Mouse (Mus musculus): ENCODE measurements around the gene Nxph4. TPM values are rescaled to one million over a fixed set of nuclear protein-coding genes. Genes with fewer than 3 reads are reported as not detected.
A peak's percentile ranks its signal among the peaks of the same experiment; 100 is the strongest.

Nxph4 gene
- polyA plus RNA-seq, 1 experiment from 2014 or later: 1.2 TPM

DNA sequence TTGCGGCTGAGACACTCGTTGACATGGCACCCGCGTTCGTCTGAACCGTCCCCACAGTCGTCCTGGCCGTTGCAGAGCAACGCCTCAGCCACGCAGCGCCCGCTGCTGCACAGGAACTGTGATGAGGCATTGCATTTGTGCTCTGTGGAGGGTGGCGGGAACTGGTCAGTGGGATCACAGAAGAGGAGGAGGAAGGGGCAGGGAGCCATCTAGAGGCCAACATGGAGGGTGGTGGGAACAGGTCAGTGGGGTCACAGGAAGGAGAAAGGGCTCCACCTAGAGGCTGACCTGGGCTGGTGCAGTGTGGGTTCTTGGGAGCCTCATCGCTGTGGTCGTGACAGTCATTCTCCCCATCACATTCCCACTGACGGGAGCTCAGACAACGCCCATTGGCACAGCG lies 21.3 kb upstream of the Nxph4 start:
- Histone ChIP-seq H3K4me2 (ENCODE audit: low read depth, severe bottlenecking) (no peak overlapping the region), H3K27me3 (ENCODE audit: control insufficient read depth, insufficient read depth, low read length) (no peaks in the 10 kb centered on the region), H3K4me3 (ENCODE audit: low read depth, low read length) (no peak overlapping the region), H3K9me3 (ENCODE audit: control insufficient read depth, low read length) (peaks cover 2% of the 10 kb centered on the region; the same call in 1 of the 2 replicates), H3K36me3 (ENCODE audit: control insufficient read depth, insufficient read depth, low read length) (peaks cover 54% of the 10 kb centered on the region), H3K27ac (replicated peaks; ENCODE audit: low read depth, low read length) (no peak overlapping the region), H3K9ac (ENCODE audit: low read length) (no peak overlapping the region), H3K4me1 (ENCODE audit: control insufficient read depth, insufficient read depth, low read length) (no peaks in the 10 kb centered on the region)
- WGBS: 74% methylated on average over 18 of the region's 18 CpGs
- DNase-seq (ENCODE audit: low spot score): peak; percentile 49
- ATAC-seq (ENCODE audit: insufficient number of reproducible peaks, low FRiP score, low TSS enrichment, low read depth): no peak

DNA sequence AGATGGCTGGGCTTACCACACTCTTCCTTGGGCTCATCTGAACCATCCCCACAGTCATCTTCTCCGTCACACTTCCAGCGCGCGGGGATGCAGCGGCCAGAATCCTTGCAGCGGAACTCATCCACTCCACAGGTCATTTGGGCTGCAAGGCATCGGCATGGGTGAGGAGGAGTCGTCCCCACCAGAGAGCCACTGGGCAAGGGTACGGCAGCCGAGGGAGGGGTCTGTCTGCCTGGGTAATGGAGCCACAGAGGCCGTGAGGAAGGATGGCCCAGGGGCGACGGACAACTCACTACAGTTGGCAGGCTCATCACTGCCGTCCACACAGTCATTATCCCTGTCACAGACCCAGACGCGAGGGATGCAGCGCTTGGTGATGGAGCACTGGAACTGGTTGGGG lies 15.5 kb upstream of the Nxph4 start:
- Histone ChIP-seq H3K4me1 (ENCODE audit: control insufficient read depth, insufficient read depth, low read length) (no peaks in the 10 kb centered on the region), H3K9ac (ENCODE audit: low read length) (no peak overlapping the region), H3K27me3 (ENCODE audit: control insufficient read depth, insufficient read depth, low read length) (no peaks in the 10 kb centered on the region), H3K27ac (replicated peaks; ENCODE audit: low read depth, low read length) (no peak overlapping the region), H3K4me2 (ENCODE audit: low read depth, severe bottlenecking) (no peak overlapping the region), H3K9me3 (ENCODE audit: control insufficient read depth, low read length) (no peaks in the 10 kb centered on the region), H3K36me3 (ENCODE audit: control insufficient read depth, insufficient read depth, low read length) (peaks cover 61% of the 10 kb centered on the region), H3K4me3 (ENCODE audit: low read depth, low read length) (no peak overlapping the region)
- WGBS: 91% methylated on average over 17 of the region's 17 CpGs
- ATAC-seq (ENCODE audit: insufficient number of reproducible peaks, low FRiP score, low TSS enrichment, low read depth): no peak
- no peak for DNase-seq (ENCODE audit: low spot score)

DNA sequence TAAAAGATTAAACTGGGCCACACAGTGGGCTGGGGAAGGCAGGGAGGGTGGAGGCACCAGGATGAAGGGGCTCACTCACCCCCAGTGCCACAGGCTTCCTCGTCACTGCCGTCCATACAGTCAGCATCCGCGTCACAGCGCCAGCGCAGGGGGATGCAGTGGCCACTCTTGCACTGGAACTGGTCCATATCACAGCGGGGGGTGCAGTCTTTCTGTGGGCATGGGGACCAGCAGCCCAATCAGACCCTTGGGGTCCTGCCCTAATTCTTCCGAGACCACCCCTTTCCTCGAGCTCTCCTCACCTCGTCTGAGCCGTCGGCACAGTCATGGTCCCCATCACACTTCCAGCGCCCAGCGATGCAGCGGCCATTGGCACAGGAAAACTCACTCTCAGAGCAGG lies 13.9 kb upstream of the Nxph4 start:
- ATAC-seq (ENCODE audit: insufficient number of reproducible peaks, low FRiP score, low TSS enrichment, low read depth): no peak
- no peak for DNase-seq (ENCODE audit: low spot score)

DNA sequence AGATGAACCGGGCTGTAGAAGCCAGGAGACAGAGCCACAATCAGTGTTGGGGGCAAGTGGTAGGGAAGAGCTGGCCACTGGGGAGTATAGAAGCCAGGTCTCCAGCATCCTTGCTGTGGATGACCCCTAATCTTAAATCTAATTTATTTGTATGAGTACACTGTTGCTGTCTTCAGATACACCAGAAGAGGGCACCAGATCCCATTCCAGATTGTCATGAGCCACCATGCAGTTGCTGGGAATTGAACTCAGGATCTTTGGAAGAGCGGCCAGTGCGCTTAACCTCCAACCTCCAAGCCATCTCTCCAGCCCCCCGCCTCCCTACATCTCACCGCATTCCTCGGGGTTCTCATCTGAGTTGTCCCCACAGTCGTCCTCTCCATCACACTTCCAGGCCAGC lies 12.1 kb upstream of the Nxph4 start:
- Histone ChIP-seq H3K9ac (ENCODE audit: low read length) (no peak overlapping the region), H3K4me1 (ENCODE audit: control insufficient read depth, insufficient read depth, low read length) (no peaks in the 10 kb centered on the region), H3K27me3 (ENCODE audit: control insufficient read depth, insufficient read depth, low read length) (no peaks in the 10 kb centered on the region), H3K4me2 (ENCODE audit: low read depth, severe bottlenecking) (no peak overlapping the region), H3K4me3 (ENCODE audit: low read depth, low read length) (no peak overlapping the region), H3K9me3 (ENCODE audit: control insufficient read depth, low read length) (no peaks in the 10 kb centered on the region), H3K27ac (replicated peaks; ENCODE audit: low read depth, low read length) (no peak overlapping the region), H3K36me3 (ENCODE audit: control insufficient read depth, insufficient read depth, low read length) (peaks cover 58% of the 10 kb centered on the region)
- DNase-seq (ENCODE audit: low spot score) (no peak), ATAC-seq (ENCODE audit: insufficient number of reproducible peaks, low FRiP score, low TSS enrichment, low read depth) (no peak)
- WGBS: 94% methylated on average over 7 of the region's 7 CpGs

More for the DNA sequence above, 13.9 kb upstream of the Nxph4 start:
- Histone ChIP-seq H3K4me3 (ENCODE audit: low read depth, low read length) (no peak overlapping the region), H3K4me1 (ENCODE audit: control insufficient read depth, insufficient read depth, low read length) (no peaks in the 10 kb centered on the region), H3K27ac (replicated peaks; ENCODE audit: low read depth, low read length) (no peak overlapping the region), H3K27me3 (ENCODE audit: control insufficient read depth, insufficient read depth, low read length) (no peaks in the 10 kb centered on the region), H3K9me3 (ENCODE audit: control insufficient read depth, low read length) (no peaks in the 10 kb centered on the region), H3K9ac (ENCODE audit: low read length) (no peak overlapping the region), H3K4me2 (ENCODE audit: low read depth, severe bottlenecking) (no peak overlapping the region), H3K36me3 (ENCODE audit: control insufficient read depth, insufficient read depth, low read length) (peaks cover 59% of the 10 kb centered on the region)
- 92% methylated on average over 15 of the region's 15 CpGs for WGBS

DNA sequence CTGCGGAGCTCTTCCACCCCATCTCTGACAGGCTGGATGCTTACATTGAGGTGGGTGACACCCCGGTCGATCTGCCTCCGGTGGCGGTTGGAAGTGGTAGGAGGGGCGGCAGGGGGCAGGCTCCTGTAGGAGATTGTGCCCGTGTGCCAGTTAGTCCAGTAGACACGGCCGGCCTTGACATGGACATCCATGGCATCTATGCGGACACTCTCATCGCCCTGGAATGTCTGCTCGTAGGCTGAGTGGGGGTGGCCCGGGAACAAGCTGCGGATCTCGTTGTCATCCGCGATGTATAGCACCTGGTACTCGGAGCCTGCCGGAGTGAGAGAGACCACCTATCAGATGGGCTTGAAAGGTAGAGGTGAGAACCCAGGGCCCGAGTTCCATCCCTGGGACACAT lies 10.0 kb upstream of the Nxph4 start:
- Histone ChIP-seq H3K4me2 (ENCODE audit: low read depth, severe bottlenecking) (no peak overlapping the region), H3K9me3 (ENCODE audit: control insufficient read depth, low read length) (no peaks in the 10 kb centered on the region), H3K9ac (ENCODE audit: low read length) (no peak overlapping the region), H3K36me3 (ENCODE audit: control insufficient read depth, insufficient read depth, low read length) (peaks cover 50% of the 10 kb centered on the region), H3K27ac (replicated peaks; ENCODE audit: low read depth, low read length) (no peak overlapping the region), H3K4me1 (ENCODE audit: control insufficient read depth, insufficient read depth, low read length) (no peaks in the 10 kb centered on the region), H3K27me3 (ENCODE audit: control insufficient read depth, insufficient read depth, low read length) (no peaks in the 10 kb centered on the region), H3K4me3 (ENCODE audit: low read depth, low read length) (no peak overlapping the region)
- 96% methylated on average over 20 of the region's 20 CpGs for WGBS
- no peak for DNase-seq (ENCODE audit: low spot score)
- no peak for ATAC-seq (ENCODE audit: insufficient number of reproducible peaks, low FRiP score, low TSS enrichment, low read depth)

DNA sequence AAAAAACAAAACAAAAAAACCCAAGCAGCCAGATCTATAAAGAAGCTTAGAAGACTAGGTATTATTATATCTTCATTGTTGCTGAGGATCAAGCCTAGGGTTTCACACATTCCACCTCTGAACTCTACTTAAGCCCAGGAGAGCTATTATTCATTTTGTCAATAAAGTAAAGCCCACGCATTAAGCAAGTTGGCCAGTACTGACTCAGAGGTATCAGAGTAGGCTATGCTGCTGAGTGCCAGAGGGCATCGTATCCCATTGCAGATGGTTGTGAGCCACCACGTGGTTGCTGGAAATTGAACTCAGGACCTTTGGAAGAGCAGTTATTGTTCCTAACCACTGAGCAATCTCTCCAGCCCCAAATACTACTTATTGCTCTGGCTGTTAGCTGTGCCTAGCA lies 9.6 kb upstream of the Nxph4 start:
- Histone ChIP-seq H3K27ac (replicated peaks; ENCODE audit: low read depth, low read length) (no peak overlapping the region), H3K27me3 (ENCODE audit: control insufficient read depth, insufficient read depth, low read length) (no peaks in the 10 kb centered on the region), H3K4me1 (ENCODE audit: control insufficient read depth, insufficient read depth, low read length) (no peaks in the 10 kb centered on the region), H3K9ac (ENCODE audit: low read length) (no peak overlapping the region), H3K4me3 (ENCODE audit: low read depth, low read length) (no peak overlapping the region), H3K36me3 (ENCODE audit: control insufficient read depth, insufficient read depth, low read length) (peaks cover 48% of the 10 kb centered on the region), H3K9me3 (ENCODE audit: control insufficient read depth, low read length) (no peaks in the 10 kb centered on the region), H3K4me2 (ENCODE audit: low read depth, severe bottlenecking) (no peak overlapping the region)
- ATAC-seq (ENCODE audit: insufficient number of reproducible peaks, low FRiP score, low TSS enrichment, low read depth) (no peak), DNase-seq (ENCODE audit: low spot score) (no peak)
- WGBS: 82% methylated on average over 3 of the region's 3 CpGs

DNA sequence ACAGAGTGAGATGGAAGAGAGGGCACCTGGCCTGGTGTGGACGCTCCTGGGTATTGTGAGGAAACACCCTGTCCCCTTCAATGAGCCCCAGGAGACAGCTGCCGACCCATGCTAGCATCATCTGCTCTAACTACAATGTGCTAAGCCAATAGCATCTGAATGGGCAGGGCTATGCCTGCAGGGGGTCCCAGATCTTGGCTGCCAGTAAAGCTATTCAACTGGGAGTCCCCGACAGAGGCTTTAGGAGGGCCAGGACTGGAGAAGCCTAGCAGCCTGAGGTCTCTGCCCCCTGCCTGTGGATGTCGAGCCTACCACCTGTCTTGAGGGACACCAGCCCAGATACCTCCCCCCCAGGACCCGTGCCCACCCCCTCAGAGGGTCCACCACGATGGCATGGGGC lies 8.4 kb upstream of the Nxph4 start:
- 52% methylated on average over 6 of the region's 6 CpGs for WGBS
- ATAC-seq (ENCODE audit: insufficient number of reproducible peaks, low FRiP score, low TSS enrichment, low read depth): no peak
- Histone ChIP-seq H3K27ac (replicated peaks; ENCODE audit: low read depth, low read length) (no peak overlapping the region), H3K9me3 (ENCODE audit: control insufficient read depth, low read length) (no peaks in the 10 kb centered on the region), H3K4me1 (ENCODE audit: control insufficient read depth, insufficient read depth, low read length) (no peaks in the 10 kb centered on the region), H3K27me3 (ENCODE audit: control insufficient read depth, insufficient read depth, low read length) (no peaks in the 10 kb centered on the region), H3K36me3 (ENCODE audit: control insufficient read depth, insufficient read depth, low read length) (peaks cover 41% of the 10 kb centered on the region), H3K9ac (ENCODE audit: low read length) (no peak overlapping the region), H3K4me2 (ENCODE audit: low read depth, severe bottlenecking) (no peak overlapping the region), H3K4me3 (ENCODE audit: low read depth, low read length) (no peak overlapping the region)
- DNase-seq (ENCODE audit: low spot score): no peak

DNA sequence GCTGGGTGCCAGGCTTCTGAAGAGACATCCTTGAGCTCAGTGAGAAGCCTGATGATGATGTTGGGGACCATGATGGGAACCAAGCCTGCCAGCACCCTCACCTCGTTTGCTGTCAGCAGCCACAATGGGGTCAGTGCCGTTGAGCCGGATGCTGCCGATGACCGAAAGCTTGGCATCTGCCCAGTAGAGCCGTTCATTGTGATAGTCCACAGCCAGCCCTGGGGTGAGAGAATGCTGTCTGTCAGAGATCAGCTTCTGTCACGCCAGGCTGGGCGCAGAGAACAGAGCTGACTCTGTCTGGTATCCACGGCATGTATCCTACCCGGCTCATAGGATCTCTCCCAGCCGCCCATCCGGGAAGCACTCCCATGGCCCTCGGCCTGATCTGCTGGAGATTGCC lies 7.7 kb upstream of the Nxph4 start:
- ATAC-seq (ENCODE audit: insufficient number of reproducible peaks, low FRiP score, low TSS enrichment, low read depth): no peak
- H3K4me1 ChIP-seq (ENCODE audit: control insufficient read depth, insufficient read depth, low read length): no peaks in the 10 kb centered on the region
- no peaks in the 10 kb centered on the region for H3K27me3 ChIP-seq (ENCODE audit: control insufficient read depth, insufficient read depth, low read length)
- no peak overlapping the region for H3K4me2 ChIP-seq (ENCODE audit: low read depth, severe bottlenecking)
- no peak for DNase-seq (ENCODE audit: low spot score)
- H3K27ac ChIP-seq (replicated peaks; ENCODE audit: low read depth, low read length): no peak overlapping the region
- no peak overlapping the region for H3K9ac ChIP-seq (ENCODE audit: low read length)
- H3K36me3 ChIP-seq (ENCODE audit: control insufficient read depth, insufficient read depth, low read length): peaks cover 36% of the 10 kb centered on the region
- no peaks in the 10 kb centered on the region for H3K9me3 ChIP-seq (ENCODE audit: control insufficient read depth, low read length)
- H3K4me3 ChIP-seq (ENCODE audit: low read depth, low read length): no peak overlapping the region
- 92% methylated on average over 13 of the region's 13 CpGs for WGBS

DNA sequence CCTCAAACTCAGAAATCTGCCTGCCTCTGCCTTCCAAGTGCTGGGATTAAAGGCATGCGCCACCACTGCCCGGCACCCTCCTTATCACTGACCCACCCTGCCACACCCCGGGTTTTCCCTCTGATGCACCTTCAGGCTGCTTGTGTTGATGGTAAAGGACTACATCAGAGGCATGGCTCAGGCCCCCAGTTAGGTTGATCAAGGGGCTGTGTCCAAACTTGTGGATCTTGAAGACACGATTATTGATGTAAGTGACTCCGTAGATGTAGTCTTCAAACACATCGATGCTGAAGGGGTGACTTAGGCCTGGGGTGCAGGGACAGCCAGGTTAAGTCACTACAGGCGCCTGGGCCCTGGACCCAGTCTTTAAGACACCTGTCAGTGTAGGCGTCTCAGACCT lies 7.2 kb upstream of the Nxph4 start:
- WGBS: 94% methylated on average over 8 of the region's 8 CpGs
- no peak overlapping the region for H3K4me2 ChIP-seq (ENCODE audit: low read depth, severe bottlenecking)
- ATAC-seq (ENCODE audit: insufficient number of reproducible peaks, low FRiP score, low TSS enrichment, low read depth) (no peak), DNase-seq (ENCODE audit: low spot score) (no peak)
- no peaks in the 10 kb centered on the region for H3K4me1 ChIP-seq (ENCODE audit: control insufficient read depth, insufficient read depth, low read length)
- peaks cover 31% of the 10 kb centered on the region for H3K36me3 ChIP-seq (ENCODE audit: control insufficient read depth, insufficient read depth, low read length)
- no peak overlapping the region for H3K9ac ChIP-seq (ENCODE audit: low read length)
- no peaks in the 10 kb centered on the region for H3K9me3 ChIP-seq (ENCODE audit: control insufficient read depth, low read length)
- peaks cover under 1% of the 10 kb centered on the region for H3K27me3 ChIP-seq (ENCODE audit: control insufficient read depth, insufficient read depth, low read length)
- H3K27ac ChIP-seq (replicated peaks; ENCODE audit: low read depth, low read length): no peak overlapping the region
- no peak overlapping the region for H3K4me3 ChIP-seq (ENCODE audit: low read depth, low read length)
